Mouse (Mus musculus) MEL (cell line): ENCODE data around the gene Kcnab1. TPM values are rescaled to one million over a fixed set of nuclear protein-coding genes. Genes with fewer than 3 reads are reported as not detected.

Source experiments
- DNase-seq: peaks from one replicate; pipeline ENCODE4 v3.0.0; 2011; ENCODE audit warnings: low read depth, low spot score
- H3K27ac ChIP-seq: 2 replicates; pipeline ENCODE4 v1.5.1; 2012; ENCODE audit warnings: low read depth, mild to moderate bottlenecking, control low read depth, low read length, moderate library complexity; ENCODE audit not compliant: control insufficient read depth
- H3K27me3 ChIP-seq, 2 experiments: fragments of 150-350 bp in 1 of 2; sonication (generic) in 1 of 2; 2 replicates each; pipeline ENCODE4 v1.6.1; 2012; ENCODE audit warnings: low read length in 2 of 2, mild to moderate bottlenecking in 2 of 2, improper control_type of control experiment in 1 of 2, moderate library complexity in 1 of 2; ENCODE audit not compliant: insufficient read depth in 2 of 2, control insufficient read depth in 1 of 2
- H3K36me3 ChIP-seq, 2 experiments: 2 replicates each; pipeline ENCODE4 v1.6.1; 2012 to 2014; ENCODE audit warnings: low read length in 2 of 2, improper control_type of control experiment in 1 of 2, inconsistent platforms in 1 of 2, mild to moderate bottlenecking in 1 of 2; ENCODE audit not compliant: insufficient read depth in 2 of 2, control insufficient read depth in 1 of 2
- H3K4me1 ChIP-seq, 2 experiments: fragments of 150-350 bp in 1 of 2; sonication (generic) in 1 of 2; 2 replicates each; pipeline ENCODE4 v1.6.1; 2012; ENCODE audit warnings: low read length in 2 of 2, improper control_type of control experiment in 1 of 2, mild to moderate bottlenecking in 1 of 2; ENCODE audit not compliant: insufficient read depth in 2 of 2, control insufficient read depth in 1 of 2
- H3K4me3 ChIP-seq, 2 experiments: fragments of 150-350 bp in 1 of 2; sonication (generic) in 1 of 2; 2 replicates each; pipeline ENCODE4 v1.5.1; 2012; ENCODE audit warnings: low read depth in 2 of 2, low read length in 2 of 2, mild to moderate bottlenecking in 2 of 2, moderate library complexity in 2 of 2, control low read depth in 1 of 2, improper control_type of control experiment in 1 of 2; ENCODE audit not compliant: control insufficient read depth in 1 of 2, insufficient read depth in 1 of 2
- H3K79me2 ChIP-seq: 2 replicates; pipeline ENCODE4 v1.6.1; 2012; ENCODE audit warnings: mild to moderate bottlenecking, low read length, moderate library complexity; ENCODE audit not compliant: control insufficient read depth, poor library complexity, insufficient read depth
- H3K9ac ChIP-seq: 2 replicates; pipeline ENCODE4 v1.6.1; 2012; ENCODE audit warnings: low read depth, mild to moderate bottlenecking, control low read depth, low read length, moderate library complexity; ENCODE audit not compliant: control insufficient read depth, poor library complexity, severe bottlenecking
- H3K9me3 ChIP-seq: fragments of 150-350 bp; sonication (generic); replicated peaks from 2 replicates; pipeline ENCODE4 v1.6.1; 2012; ENCODE audit warnings: mild to moderate bottlenecking, low read length, improper control_type of control experiment, moderate library complexity; ENCODE audit not compliant: insufficient read depth
- E2F4 ChIP-seq: IDR thresholded peaks from 2 replicates; pipeline ENCODE4 v1.6.1; 2011; ENCODE audit warnings: low read depth, low read length, improper control_type of control experiment, borderline replicate concordance
- GABPA ChIP-seq: IDR thresholded peaks from 2 replicates; pipeline ENCODE4 v1.6.1; 2012; ENCODE audit warnings: low read depth, mild to moderate bottlenecking, inconsistent platforms, low read length, improper control_type of control experiment, moderate library complexity
- HCFC1 ChIP-seq: IDR thresholded peaks from 2 replicates; pipeline ENCODE4 v1.6.1; 2012; ENCODE audit warnings: low read depth, mild to moderate bottlenecking, inconsistent platforms, low read length, improper control_type of control experiment, moderate library complexity
- MAX ChIP-seq: IDR thresholded peaks from 2 replicates; pipeline ENCODE4 v1.6.1; 2011; ENCODE audit warnings: low read length, improper control_type of control experiment
- MEF2A ChIP-seq: IDR thresholded peaks from 2 replicates; pipeline ENCODE4 v1.6.1; 2014; ENCODE audit warnings: low read depth, mild to moderate bottlenecking, inconsistent platforms, low read length, improper control_type of control experiment; ENCODE audit not compliant: poor library complexity, insufficient replicate concordance, severe bottlenecking; ENCODE audit errors: extremely low read depth
- NRF1 ChIP-seq: IDR thresholded peaks from 2 replicates; pipeline ENCODE4 v1.6.1; 2014; ENCODE audit warnings: low read depth, mild to moderate bottlenecking, inconsistent platforms, low read length, improper control_type of control experiment, moderate library complexity; ENCODE audit not compliant: poor library complexity, insufficient read depth, severe bottlenecking
- POLR2A ChIP-seq, 2 experiments: IDR thresholded peaks; 2 replicates each; pipeline ENCODE4 v1.6.1; 2011 to 2012; ENCODE audit warnings: low read length in 2 of 2, mild to moderate bottlenecking in 2 of 2, control low read depth in 1 of 2, improper control_type of control experiment in 1 of 2, low read depth in 1 of 2, moderate library complexity in 1 of 2; ENCODE audit not compliant: control insufficient read depth in 1 of 2, insufficient read depth in 1 of 2, poor library complexity in 1 of 2
- UBTF ChIP-seq: IDR thresholded peaks from 2 replicates; pipeline ENCODE4 v1.6.1; 2012; ENCODE audit warnings: low read depth, mild to moderate bottlenecking, inconsistent platforms, low read length, improper control_type of control experiment, moderate library complexity, borderline replicate concordance; ENCODE audit not compliant: insufficient read depth
- USF1 ChIP-seq: IDR thresholded peaks from 2 replicates; pipeline ENCODE4 v1.6.1; 2014; ENCODE audit warnings: low read depth, mild to moderate bottlenecking, inconsistent platforms, low read length, improper control_type of control experiment, moderate library complexity
- ZC3H11A ChIP-seq: IDR thresholded peaks from 2 replicates; pipeline ENCODE4 v1.6.1; 2012; ENCODE audit warnings: low read depth, mild to moderate bottlenecking, inconsistent platforms, low read length, improper control_type of control experiment
- polyA plus RNA-seq, 2 experiments: library from polyadenylated mRNA; stranded (reverse) in 1 of 2; unstranded in 1 of 2; fragments of >175 nt in 1 of 2; fragments of >200 nt in 1 of 2; gene quantifications; 2 replicates each; pipeline versions ENCODE4 v1.2.1 to v1.2.4; 2012; ENCODE audit warnings: low replicate concordance in 2 of 2, low read depth in 1 of 2; ENCODE audit not compliant: insufficient read length in 2 of 2, insufficient read depth in 1 of 2, missing spikeins in 1 of 2
- total RNA-seq: library from RNA; depleted of rRNA; stranded (reverse); fragments of 300-350 nt; gene quantifications from 2 replicates; pipeline ENCODE4 v1.2.3, GENCODE M21; 2012

Gene Kcnab1
- total and polyA plus RNA-seq, 3 experiments, result 0.06 to 0.08 TPM; not detected in 1

DNA sequence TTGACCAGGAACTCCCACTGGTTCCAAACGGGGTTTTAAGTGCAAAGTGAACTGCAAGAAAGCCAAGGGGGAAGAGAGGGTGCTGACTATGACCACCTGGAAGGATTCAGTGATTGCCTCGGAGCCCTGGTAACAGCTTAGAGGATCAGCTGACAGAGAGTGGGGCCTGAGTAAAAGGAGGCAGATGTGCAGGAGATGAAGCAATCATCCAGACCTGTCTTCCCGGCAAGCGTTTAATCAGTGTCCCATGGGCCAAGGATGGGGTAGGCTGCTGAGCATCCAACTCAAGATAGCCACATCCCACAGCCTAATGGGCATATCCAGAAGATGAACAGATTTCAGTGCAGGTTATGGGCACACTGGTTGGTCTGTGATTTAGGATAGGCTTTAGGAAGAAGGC, 258.8 kb downstream of the Kcnab1 start:
- Histone ChIP-seq H3K4me3 (no peak overlapping the region), H3K79me2 (no peaks in the 10 kb centered on the region), H3K36me3 (peaks cover 0 to 12% of the 10 kb centered on the region in 2 experiments; a peak in 2 of 4 replicates), H3K27ac (no peak overlapping the region), H3K9me3 (no peaks in the 10 kb centered on the region), H3K27me3 (no peaks in the 10 kb centered on the region), H3K4me1 (no peaks in the 10 kb centered on the region), H3K9ac (no peak overlapping the region)
- no peak for TF ChIP-seq GABPA
- no peak for TF ChIP-seq UBTF
- no peak for TF ChIP-seq MEF2A
- TF ChIP-seq MAX, result no peak
- no peak for TF ChIP-seq E2F4
- no peak for DNase-seq

DNA sequence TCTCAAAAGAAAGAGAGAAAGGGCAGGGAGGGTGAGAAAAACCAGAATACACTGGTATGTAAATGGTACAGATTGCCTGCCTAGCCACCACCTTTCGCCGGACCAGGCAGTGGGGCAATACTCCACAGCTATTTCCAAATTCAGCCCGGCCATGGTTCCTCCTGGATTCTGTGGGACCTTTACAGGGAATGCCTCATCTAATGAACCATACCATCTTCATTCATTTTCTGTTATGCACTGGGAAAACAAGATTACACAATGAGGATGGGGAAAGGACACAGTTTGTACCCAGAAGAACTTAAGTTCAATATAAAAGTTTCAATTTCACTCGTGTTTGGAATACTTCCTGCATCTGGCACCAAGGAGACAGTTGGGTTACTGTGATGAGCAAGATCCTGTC, 263.4 kb downstream of the Kcnab1 start:
- H3K4me1 ChIP-seq, result no peaks in the 10 kb centered on the region
- DNase-seq, result no peak
- H3K27me3 ChIP-seq, result no peaks in the 10 kb centered on the region
- H3K36me3 ChIP-seq, result peaks cover 2 to 25% of the 10 kb centered on the region in 2 experiments; a peak in 3 of 4 replicates
- H3K27ac ChIP-seq, result no peak overlapping the region
- no peak overlapping the region for H3K4me3 ChIP-seq
- H3K9me3 ChIP-seq, result no peaks in the 10 kb centered on the region
- no peak overlapping the region for H3K9ac ChIP-seq
- no peaks in the 10 kb centered on the region for H3K79me2 ChIP-seq
- no peak for TF ChIP-seq E2F4
- TF ChIP-seq HCFC1, result no peak

DNA sequence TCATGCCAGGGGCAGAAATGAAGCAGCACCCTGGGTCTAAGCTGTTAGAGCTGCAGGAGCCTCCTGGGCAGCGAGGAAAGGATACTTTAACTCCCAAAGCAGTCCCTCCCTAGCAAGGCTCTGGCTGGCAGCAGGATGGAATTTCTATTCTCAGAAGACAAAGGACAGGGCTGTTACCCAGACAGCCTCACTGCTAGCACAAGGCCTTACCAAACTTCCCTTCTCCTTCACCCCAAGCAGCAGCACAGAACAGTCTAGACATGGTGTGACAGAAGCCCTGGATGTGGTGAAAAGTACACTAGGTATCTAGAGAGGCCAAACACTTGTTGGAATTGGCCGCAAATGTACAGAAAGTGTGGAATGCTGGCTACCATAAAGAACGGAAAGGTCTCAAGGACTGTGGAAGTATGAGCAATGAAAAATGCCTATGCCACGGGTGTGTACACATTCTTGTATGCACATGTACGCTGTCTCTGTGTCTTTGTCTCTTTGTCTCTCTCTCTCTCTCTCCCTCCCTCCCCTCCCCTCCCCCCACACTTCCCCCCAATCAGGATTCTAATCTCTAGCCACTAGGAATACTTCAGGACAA, 264.5 kb downstream of the Kcnab1 start:
- Histone ChIP-seq H3K27me3 (no peaks in the 10 kb centered on the region), H3K9ac (no peak overlapping the region), H3K79me2 (no peaks in the 10 kb centered on the region)
- TF ChIP-seq E2F4 (no peak), POLR2A (IDR thresholded peaks at IDR 0.05; ENCODE audit: control insufficient read depth in 1 of 2, insufficient read depth in 1 of 2, low read depth in 1 of 2, low read length in 2 of 2, poor library complexity in 1 of 2) (no peak), USF1 (no peak), MEF2A (no peak), ZC3H11A (no peak), NRF1 (no peak)
- TF ChIP-seq, all 39 proteins: peak for 0
- Histone ChIP-seq H3K27ac (no peak overlapping the region), H3K9me3 (no peaks in the 10 kb centered on the region), H3K36me3 (peaks cover 3 to 24% of the 10 kb centered on the region in 2 experiments; a peak in 3 of 4 replicates), H3K4me3 (no peak overlapping the region), H3K4me1 (no peaks in the 10 kb centered on the region)
- DNase-seq, result no peak
